Mouse (Mus musculus) kidney, adult 11 months (tissue): ENCODE results near the gene Gm21797.
"Not testable (repeated sequence)": the region's sequence is repeated elsewhere in the genome, so short reads cannot be mapped to it uniquely, and the experiment has no call there.

Source experiments
- DNase-seq: peaks from one replicate; pipeline ENCODE4 v3.0.0; 2022

Gene Gm21797

GRCm38 (mm10) chrY:40775665-40776064 is at the start of gene Gm21797:
TSS of gene Gm21797 (minus strand) at chrY:40775765.
- not testable (repeated sequence) for DNase-seq

- DNase-seq, result not testable (repeated sequence)
Observed at GRCm38 (mm10) chrY:40804614-40805013, 29.0 kb upstream of the Gm21797 start, which contains the start of gene Gm20795. TSS of gene Gm20795 (plus strand) at chrY:40804914.
